Mouse (Mus musculus) lung, postnatal 4 days (tissue): Measurements from ENCODE around the gene Masp1.

Experiments used
- DNase-seq, 2 experiments: peaks; one replicate each; pipeline ENCODE4 v3.0.0; 2021

Gene Masp1

GRCm38 (mm10) chr16:23520235-23520871, at the start of gene Masp1, which contains the start of gene Rtp4:
Gene Masp1 (minus strand): TSS chr16:23520815.
Gene Rtp4 (plus strand): TSS chr16:23520291.
- no peak for DNase-seq

GRCm38 (mm10) chr16:23568369-23568958, 47.8 kb upstream of the Masp1 start:
- DNase-seq, result peak in 1 of 2 experiments; percentile 34

GRCm38 (mm10) chr16:23557669-23558068, 37.1 kb upstream of the Masp1 start:
- DNase-seq, result no peak

GRCm38 (mm10) chr16:23557195-23557594, 36.6 kb upstream of the Masp1 start:
- no peak for DNase-seq

- no peak for DNase-seq
Observed at GRCm38 (mm10) chr16:23554673-23555072, 34.1 kb upstream of the Masp1 start.

- DNase-seq, result no peak
Observed at GRCm38 (mm10) chr16:23550981-23551582, 30.5 kb upstream of the Masp1 start.

GRCm38 (mm10) chr16:23550346-23550980, 29.8 kb upstream of the Masp1 start:
- DNase-seq, result peak; percentile 54 to 65

- no peak for DNase-seq
Observed at GRCm38 (mm10) chr16:23547783-23548182, 27.2 kb upstream of the Masp1 start.

GRCm38 (mm10) chr16:23544361-23544760, 23.7 kb upstream of the Masp1 start:
- DNase-seq, result no peak

GRCm38 (mm10) chr16:23542866-23543265, 22.3 kb upstream of the Masp1 start:
- DNase-seq, result no peak

- DNase-seq, result peak in 1 of 2 experiments; percentile 66
Observed at GRCm38 (mm10) chr16:23541046-23541445, 20.4 kb upstream of the Masp1 start.

- no peak for DNase-seq
Observed at GRCm38 (mm10) chr16:23533707-23534106, 13.1 kb upstream of the Masp1 start.

- no peak for DNase-seq
Observed at GRCm38 (mm10) chr16:23529186-23529585, 8.6 kb upstream of the Masp1 start.

- no peak for DNase-seq
Observed at GRCm38 (mm10) chr16:23522081-23522480, 1.5 kb upstream of the Masp1 start.

- DNase-seq, result no peak
Observed at GRCm38 (mm10) chr16:23521092-23521491, 477 bp upstream of the Masp1 start.

GRCm38 (mm10) chr16:23519771-23520170, 844 bp downstream of the Masp1 start:
- no peak for DNase-seq

- DNase-seq, result no peak
Observed at GRCm38 (mm10) chr16:23518567-23519369, 1.8 kb downstream of the Masp1 start.

- DNase-seq, result no peak
Observed at GRCm38 (mm10) chr16:23517754-23518566, 2.7 kb downstream of the Masp1 start.

GRCm38 (mm10) chr16:23517230-23517629, 3.4 kb downstream of the Masp1 start:
- DNase-seq, result no peak

GRCm38 (mm10) chr16:23516606-23517005, 4.0 kb downstream of the Masp1 start:
- no peak for DNase-seq

- peak; percentile 39 to 64 for DNase-seq
Observed at GRCm38 (mm10) chr16:23515766-23516165, 4.8 kb downstream of the Masp1 start.

GRCm38 (mm10) chr16:23513401-23513800, 7.2 kb downstream of the Masp1 start:
- DNase-seq, result no peak
